Mouse (Mus musculus) CH12.LX (cell line): Measurements from ENCODE around the gene Mt4. TPM values are rescaled to one million over a fixed set of nuclear protein-coding genes. Genes with fewer than 3 reads are reported as not detected.

Experiments
- DNase-seq: peaks from one replicate; pipeline ENCODE4 v3.0.0-alpha.2; 2013; ENCODE audit errors: extremely low read depth
- H3K27ac ChIP-seq: 2 replicates; pipeline ENCODE4 v1.5.1; 2012; ENCODE audit warnings: low read depth, mild to moderate bottlenecking, control low read depth, moderate library complexity; ENCODE audit not compliant: insufficient read depth
- H3K27me3 ChIP-seq: replicated peaks from 2 replicates; pipeline ENCODE3; 2012; ENCODE audit warnings: inconsistent platforms
- H3K36me3 ChIP-seq, 2 experiments: replicated peaks in 1 of 2; 2 replicates each; pipeline versions ENCODE3 to v1.6.1; 2012; ENCODE audit warnings: inconsistent platforms in 1 of 2, low read length in 1 of 2, mild to moderate bottlenecking in 1 of 2, mixed read lengths in 1 of 2, moderate library complexity in 1 of 2; ENCODE audit not compliant: control insufficient read depth in 1 of 2, insufficient read depth in 1 of 2
- H3K4me1 ChIP-seq, 2 experiments: 2 replicates each; pipeline ENCODE4 v1.6.1; 2012; ENCODE audit warnings: inconsistent platforms in 1 of 2, moderate library complexity in 1 of 2; ENCODE audit not compliant: insufficient read depth in 2 of 2, control insufficient read depth in 1 of 2
- H3K4me2 ChIP-seq: 2 replicates; pipeline ENCODE4 v1.6.1; 2012; ENCODE audit warnings: low read depth, mild to moderate bottlenecking, control low read depth; ENCODE audit not compliant: poor library complexity, insufficient read depth, severe bottlenecking
- H3K4me3 ChIP-seq, 3 experiments: fragments of 150-350 bp in 1 of 3; sonication (generic) in 1 of 3; replicated peaks in 1 of 3; 2 replicates each; pipeline versions ENCODE3 to v1.5.1; 2011 to 2012; ENCODE audit warnings: low read depth in 2 of 3, low read length in 2 of 3, mild to moderate bottlenecking in 2 of 3, moderate library complexity in 2 of 3, control low read depth in 1 of 3, improper control_type of control experiment in 1 of 3, inconsistent platforms in 1 of 3, mixed read lengths in 1 of 3; ENCODE audit not compliant: poor library complexity in 1 of 3
- H3K79me2 ChIP-seq: replicated peaks from 2 replicates; pipeline ENCODE4 v1.6.1; 2012; ENCODE audit warnings: mild to moderate bottlenecking, moderate library complexity; ENCODE audit not compliant: control insufficient read depth, poor library complexity, insufficient read depth, severe bottlenecking; ENCODE audit errors: extremely low read depth
- H3K9ac ChIP-seq: 2 replicates; pipeline ENCODE4 v1.6.1; 2012; ENCODE audit warnings: low read depth, mild to moderate bottlenecking, control low read depth, moderate library complexity; ENCODE audit not compliant: insufficient read depth
- H3K9me3 ChIP-seq: replicated peaks from 2 replicates; pipeline ENCODE3; 2012; ENCODE audit warnings: low read length, inconsistent platforms, mixed read lengths
- BHLHE40 ChIP-seq: IDR thresholded peaks from 2 replicates; pipeline ENCODE4 v1.6.1; 2011; ENCODE audit warnings: mild to moderate bottlenecking, low read depth, low read length, improper control_type of control experiment
- CHD1 ChIP-seq: IDR thresholded peaks from 2 replicates; pipeline ENCODE4 v1.6.1; 2012; ENCODE audit warnings: low read depth, low read length, improper control_type of control experiment, inconsistent platforms
- CHD2 ChIP-seq: IDR thresholded peaks from 2 replicates; pipeline ENCODE4 v1.6.1; 2011; ENCODE audit warnings: low read length, improper control_type of control experiment
- CTCF ChIP-seq, 2 experiments: IDR thresholded peaks in 1 of 2; conservative IDR thresholded peaks in 1 of 2; 2 replicates each; pipeline ENCODE4 v1.5.1; 2011 to 2012; ENCODE audit warnings: low read depth in 2 of 2, low read length in 2 of 2, improper control_type of control experiment in 1 of 2, inconsistent platforms in 1 of 2, mild to moderate bottlenecking in 1 of 2, moderate library complexity in 1 of 2
- E2F4 ChIP-seq: IDR thresholded peaks from 2 replicates; pipeline ENCODE4 v1.6.1; 2011; ENCODE audit warnings: low read depth, low read length, improper control_type of control experiment; ENCODE audit not compliant: insufficient replicate concordance
- EP300 ChIP-seq: IDR thresholded peaks from 2 replicates; pipeline ENCODE4 v1.6.1; 2011; ENCODE audit warnings: low read length, improper control_type of control experiment
- MAFK ChIP-seq: IDR thresholded peaks from 2 replicates; pipeline ENCODE4 v1.6.1; 2011; ENCODE audit warnings: low read length, improper control_type of control experiment; ENCODE audit not compliant: insufficient replicate concordance
- MEF2A ChIP-seq: IDR thresholded peaks from 2 replicates; pipeline ENCODE4 v1.6.1; 2014; ENCODE audit warnings: low read depth, mild to moderate bottlenecking, inconsistent platforms, low read length, improper control_type of control experiment, borderline replicate concordance
- MXI1 ChIP-seq: IDR thresholded peaks from 2 replicates; pipeline ENCODE4 v1.6.1; 2011; ENCODE audit warnings: mild to moderate bottlenecking, low read depth, low read length, improper control_type of control experiment
- MYC ChIP-seq: IDR thresholded peaks from 2 replicates; pipeline ENCODE4 v1.6.1; 2011; ENCODE audit warnings: low read depth, mild to moderate bottlenecking, improper control_type of control experiment, low read length
- NELFE ChIP-seq: IDR thresholded peaks from 2 replicates; pipeline ENCODE4 v1.6.1; 2011; ENCODE audit warnings: low read depth, low read length, improper control_type of control experiment
- NRF1 ChIP-seq: IDR thresholded peaks from 2 replicates; pipeline ENCODE4 v1.6.1; 2014; ENCODE audit warnings: low read depth, mild to moderate bottlenecking, inconsistent platforms, low read length, improper control_type of control experiment, moderate library complexity
- POLR2A ChIP-seq: IDR thresholded peaks from 2 replicates; pipeline ENCODE4 v1.6.1; 2011; ENCODE audit warnings: low read depth, mild to moderate bottlenecking, improper control_type of control experiment, low read length
- POLR2AphosphoS2 ChIP-seq: IDR thresholded peaks from 2 replicates; pipeline ENCODE4 v1.6.1; 2011; ENCODE audit warnings: low read depth, low read length, improper control_type of control experiment
- RCOR1 ChIP-seq: conservative IDR thresholded peaks from 2 replicates; pipeline ENCODE4 v1.6.1; 2012; ENCODE audit warnings: low read depth, mild to moderate bottlenecking, inconsistent platforms, low read length, improper control_type of control experiment
- SMC3 ChIP-seq: IDR thresholded peaks from 2 replicates; pipeline ENCODE4 v1.6.1; 2011; ENCODE audit warnings: low read depth, low read length, improper control_type of control experiment
- TCF12 ChIP-seq: IDR thresholded peaks from 2 replicates; pipeline ENCODE4 v1.6.1; 2014; ENCODE audit warnings: low read depth, mild to moderate bottlenecking, inconsistent platforms, low read length, improper control_type of control experiment
- USF2 ChIP-seq: conservative IDR thresholded peaks from 2 replicates; pipeline ENCODE4 v1.6.1; 2011; ENCODE audit warnings: low read depth, low read length, improper control_type of control experiment
- ZC3H11A ChIP-seq: IDR thresholded peaks from 2 replicates; pipeline ENCODE4 v1.6.1; 2012; ENCODE audit warnings: low read depth, mild to moderate bottlenecking, inconsistent platforms, low read length, improper control_type of control experiment
- ZKSCAN1 ChIP-seq: IDR thresholded peaks from 2 replicates; pipeline ENCODE4 v1.6.1; 2012; ENCODE audit warnings: low read depth, inconsistent platforms, low read length, improper control_type of control experiment, borderline replicate concordance
- dilution Hi-C: fragments of 300-500 bp; cut with MboI; formaldehyde crosslinking; loops from 2 replicates; pipeline ENCODE4 v1.14.3; 2020; ENCODE audit warnings: low sequenced_read_pairs; ENCODE audit not compliant: extremely low pct_unique_long_range_greater_than_20kb, extremely low pct_ligation_motif_present
- in situ Hi-C: fragments of 300-500 bp; cut with MboI; formaldehyde crosslinking; loops from 3 replicates; pipeline ENCODE4 v1.14.3; 2019; ENCODE audit warnings: low sequenced_read_pairs, low pct_ligation_motif_present, low pct_unique_long_range_greater_than_20kb, mixed read lengths
- polyA plus RNA-seq: library from polyadenylated mRNA; unstranded; fragments of >175 nt; gene quantifications from 2 replicates; pipeline ENCODE4 v1.2.1, GENCODE M21; 2012; ENCODE audit warnings: low read depth; ENCODE audit not compliant: insufficient read length
- total RNA-seq, 2 experiments: library from RNA; depleted of rRNA; stranded (reverse); fragments of 300-350 nt in 1 of 2; fragments of >200 nt in 1 of 2; gene quantifications; 2 replicates each; pipeline ENCODE4 v1.2.3; 2012 to 2014

The Mt4 gene
- total and polyA plus RNA-seq, 3 experiments: not detected

- in situ Hi-C loops (no loop called here), dilution Hi-C loops (no loop called here)
- Histone ChIP-seq H3K36me3 (no peaks in the 10 kb centered on the region), H3K27me3 (no peaks in the 10 kb centered on the region), H3K27ac (no peak overlapping the region), H3K4me2 (peak overlapping the region; percentile 83; the same call in 1 of the 2 replicates), H3K9ac (no peak overlapping the region), H3K9me3 (no peaks in the 10 kb centered on the region)
- DNase-seq: no peak
- TF ChIP-seq MYC (no peak), ZKSCAN1 (no peak), POLR2A (no peak)
- TF ChIP-seq, all 38 proteins: peak for 0
- H3K79me2 ChIP-seq: no peaks in the 10 kb centered on the region
- peaks cover 15% of the 10 kb centered on the region in 2 experiments for H3K4me1 ChIP-seq
- no peak overlapping the region for H3K4me3 ChIP-seq
These were observed 16.5 kb downstream of the Mt4 start for GRCm38 (mm10) chr8:94153451-94153850.

- Histone ChIP-seq H3K9me3 (no peaks in the 10 kb centered on the region), H3K4me2 (no peak overlapping the region), H3K36me3 (no peaks in the 10 kb centered on the region), H3K9ac (no peak overlapping the region), H3K4me3 (no peak overlapping the region), H3K27me3 (no peaks in the 10 kb centered on the region), H3K4me1 (peaks cover 15% of the 10 kb centered on the region in 2 experiments), H3K27ac (no peak overlapping the region), H3K79me2 (no peaks in the 10 kb centered on the region)
- in situ Hi-C loops (no loop called here), dilution Hi-C loops (no loop called here)
- TF ChIP-seq CHD1 (no peak), CTCF (conservative IDR thresholded peaks at IDR 0.05 in 1 of 2, IDR thresholded peaks at IDR 0.05 in 1 of 2; ENCODE audit: low read depth in 2 of 2, low read length in 2 of 2) (no peak), ZC3H11A (no peak), USF2 (no peak), BHLHE40 (no peak), EP300 (no peak), NELFE (no peak), POLR2A (no peak), NRF1 (no peak), CHD2 (no peak), E2F4 (no peak), ZKSCAN1 (no peak), SMC3 (no peak), MAFK (no peak), MEF2A (no peak), TCF12 (no peak), MXI1 (no peak), POLR2AphosphoS2 (no peak), RCOR1 (no peak)
- DNase-seq: no peak
These were observed 17.5 kb downstream of the Mt4 start for GRCm38 (mm10) chr8:94154537-94154936.
